Mouse (Mus musculus) olfactory bulb, adult 2 months (tissue): ENCODE data around the gene Arhgap24.

Experiments
- CTCF ChIP-seq: fragments of 200-500 bp; IDR thresholded peaks from 2 replicates; pipeline ENCODE4 v1.5.1; 2012; ENCODE audit warnings: low read depth, mild to moderate bottlenecking, low read length, moderate library complexity; ENCODE audit not compliant: insufficient read depth
- POLR2A ChIP-seq: fragments of 200-500 bp; IDR thresholded peaks from 2 replicates; pipeline ENCODE4 v1.6.1; 2012; ENCODE audit warnings: mild to moderate bottlenecking, low read depth, low read length, moderate library complexity; ENCODE audit not compliant: insufficient read depth

- TF ChIP-seq CTCF (no peak), POLR2A (no peak)
These were observed 95.6 kb downstream of the Arhgap24 start for GRCm38 (mm10) chr5:102576750-102577149.
